Mouse (Mus musculus): ENCODE measurements around the gene Tnfrsf11a. TPM values are rescaled to one million over a fixed set of nuclear protein-coding genes. Genes with fewer than 3 reads are reported as not detected.
"Not testable (repeated sequence)": the region's sequence is repeated elsewhere in the genome, so short reads cannot be mapped to it uniquely, and the experiment has no call there.

The Tnfrsf11a gene
- polyA plus RNA-seq, 1 experiment from 2014 or later, result 0.38 TPM

- Histone ChIP-seq H3K4me2 (replicated peaks) (no peak overlapping the region), H3K36me3 (no peaks in the 10 kb centered on the region), H3K4me3 (no peak overlapping the region), H3K9ac (replicated peaks) (no peak overlapping the region), H3K4me1 (no peaks in the 10 kb centered on the region), H3K27ac (replicated peaks) (no peak overlapping the region), H3K27me3 (no peaks in the 10 kb centered on the region), H3K9me3 (no peaks in the 10 kb centered on the region)
- WGBS, result 93% methylated on average over 3 of the region's 3 CpGs
- no peak for ATAC-seq (replicated peaks)
Observed at GRCm38 (mm10) chr1:105790103-105790502, 9.6 kb downstream of the Tnfrsf11a start.

- Histone ChIP-seq H3K36me3 (no peaks in the 10 kb centered on the region), H3K27ac (replicated peaks) (no peak overlapping the region)
- no peak for ATAC-seq (replicated peaks)
Observed at GRCm38 (mm10) chr1:105794670-105795069, 14.2 kb downstream of the Tnfrsf11a start.

GRCm38 (mm10) chr1:105795705-105796104 lies 15.2 kb downstream of the Tnfrsf11a start:
- 89% methylated on average over 4 of the region's 4 CpGs for WGBS
- no peak overlapping the region for H3K27ac ChIP-seq (replicated peaks)
- no peak overlapping the region for H3K9ac ChIP-seq (replicated peaks)
- no peaks in the 10 kb centered on the region for H3K4me1 ChIP-seq
- H3K27me3 ChIP-seq, result no peaks in the 10 kb centered on the region
- H3K4me3 ChIP-seq, result no peak overlapping the region
- no peak overlapping the region for H3K4me2 ChIP-seq (replicated peaks)
- H3K36me3 ChIP-seq, result no peaks in the 10 kb centered on the region
- H3K9me3 ChIP-seq, result no peaks in the 10 kb centered on the region
- ATAC-seq (replicated peaks), result no peak

More at GRCm38 (mm10) chr1:105794670-105795069, 14.2 kb downstream of the Tnfrsf11a start:
- Histone ChIP-seq H3K9ac (replicated peaks) (no peak overlapping the region), H3K4me1 (no peaks in the 10 kb centered on the region), H3K27me3 (no peaks in the 10 kb centered on the region), H3K4me2 (replicated peaks) (no peak overlapping the region), H3K9me3 (no peaks in the 10 kb centered on the region), H3K4me3 (no peak overlapping the region)
- WGBS, result 88% methylated on average over 6 of the region's 6 CpGs

- 88% methylated on average over 6 of the region's 6 CpGs for WGBS
- H3K4me2 ChIP-seq (replicated peaks), result no peak overlapping the region
- no peaks in the 10 kb centered on the region for H3K9me3 ChIP-seq
- H3K9ac ChIP-seq (replicated peaks), result no peak overlapping the region
- no peaks in the 10 kb centered on the region for H3K36me3 ChIP-seq
- no peak for ATAC-seq (replicated peaks)
- no peaks in the 10 kb centered on the region for H3K27me3 ChIP-seq
- H3K4me1 ChIP-seq, result no peaks in the 10 kb centered on the region
- no peak overlapping the region for H3K4me3 ChIP-seq
- H3K27ac ChIP-seq (replicated peaks), result no peak overlapping the region
Observed at GRCm38 (mm10) chr1:105800570-105800969, 20.1 kb downstream of the Tnfrsf11a start.

GRCm38 (mm10) chr1:105801252-105801651 lies 20.7 kb downstream of the Tnfrsf11a start:
- Histone ChIP-seq H3K4me2 (replicated peaks) (no peak overlapping the region), H3K27me3 (no peaks in the 10 kb centered on the region), H3K9me3 (no peaks in the 10 kb centered on the region), H3K4me3 (no peak overlapping the region), H3K27ac (replicated peaks) (no peak overlapping the region), H3K4me1 (no peaks in the 10 kb centered on the region), H3K36me3 (no peaks in the 10 kb centered on the region), H3K9ac (replicated peaks) (no peak overlapping the region)
- no peak for ATAC-seq (replicated peaks)

GRCm38 (mm10) chr1:105802941-105803340 lies 22.4 kb downstream of the Tnfrsf11a start:
- Histone ChIP-seq H3K9me3 (no peaks in the 10 kb centered on the region), H3K4me2 (replicated peaks) (no peak overlapping the region), H3K9ac (replicated peaks) (no peak overlapping the region), H3K27me3 (no peaks in the 10 kb centered on the region), H3K4me3 (no peak overlapping the region), H3K36me3 (no peaks in the 10 kb centered on the region), H3K27ac (replicated peaks) (no peak overlapping the region), H3K4me1 (no peaks in the 10 kb centered on the region)
- WGBS, result 86% methylated on average over 6 of the region's 6 CpGs
- no peak for ATAC-seq (replicated peaks)

- Histone ChIP-seq H3K27ac (replicated peaks) (no peak overlapping the region), H3K36me3 (no peaks in the 10 kb centered on the region), H3K4me2 (replicated peaks) (no peak overlapping the region), H3K9ac (replicated peaks) (no peak overlapping the region), H3K4me3 (no peak overlapping the region), H3K9me3 (no peaks in the 10 kb centered on the region), H3K4me1 (no peaks in the 10 kb centered on the region), H3K27me3 (no peaks in the 10 kb centered on the region)
- ATAC-seq (replicated peaks), result no peak
- 91% methylated on average over 3 of the region's 3 CpGs for WGBS
Observed at GRCm38 (mm10) chr1:105804285-105804684, 23.8 kb downstream of the Tnfrsf11a start.

- Histone ChIP-seq H3K36me3 (no peaks in the 10 kb centered on the region), H3K4me1 (no peaks in the 10 kb centered on the region), H3K27ac (replicated peaks) (no peak overlapping the region), H3K9ac (replicated peaks) (no peak overlapping the region), H3K9me3 (no peaks in the 10 kb centered on the region), H3K4me3 (no peak overlapping the region), H3K4me2 (replicated peaks) (no peak overlapping the region), H3K27me3 (no peaks in the 10 kb centered on the region)
- 91% methylated on average over 4 of the region's 4 CpGs for WGBS
- ATAC-seq (replicated peaks), result no peak
Observed at GRCm38 (mm10) chr1:105805565-105805964, 25.0 kb downstream of the Tnfrsf11a start.

GRCm38 (mm10) chr1:105807028-105807722 lies 26.7 kb downstream of the Tnfrsf11a start:
- no peak overlapping the region for H3K4me3 ChIP-seq
- no peaks in the 10 kb centered on the region for H3K9me3 ChIP-seq
- H3K27me3 ChIP-seq, result no peaks in the 10 kb centered on the region
- no peak overlapping the region for H3K4me2 ChIP-seq (replicated peaks)
- no peaks in the 10 kb centered on the region for H3K4me1 ChIP-seq
- ATAC-seq (replicated peaks), result no peak
- no peak overlapping the region for H3K27ac ChIP-seq (replicated peaks)
- no peak overlapping the region for H3K9ac ChIP-seq (replicated peaks)
- 94% methylated on average over 10 of the region's 10 CpGs for WGBS
- H3K36me3 ChIP-seq, result no peaks in the 10 kb centered on the region

GRCm38 (mm10) chr1:105812027-105812426 lies 31.5 kb downstream of the Tnfrsf11a start:
- ATAC-seq (replicated peaks), result not testable (repeated sequence)

GRCm38 (mm10) chr1:105812960-105813708 lies 32.6 kb downstream of the Tnfrsf11a start:
- WGBS, result 76% methylated on average over 20 of the region's 20 CpGs
- Histone ChIP-seq H3K27ac (replicated peaks) (no peak overlapping the region), H3K9ac (replicated peaks) (no peak overlapping the region), H3K36me3 (no peaks in the 10 kb centered on the region), H3K27me3 (no peaks in the 10 kb centered on the region), H3K4me1 (no peaks in the 10 kb centered on the region; the same call in 1 of the 2 replicates), H3K9me3 (no peaks in the 10 kb centered on the region), H3K4me2 (replicated peaks) (no peak overlapping the region), H3K4me3 (no peak overlapping the region)
- ATAC-seq (replicated peaks), result no peak

More at GRCm38 (mm10) chr1:105812027-105812426, 31.5 kb downstream of the Tnfrsf11a start:
- H3K4me3 ChIP-seq; H3K4me1 ChIP-seq; H3K4me2 ChIP-seq (replicated peaks); H3K36me3 ChIP-seq; H3K27ac ChIP-seq (replicated peaks); H3K27me3 ChIP-seq; H3K9ac ChIP-seq (replicated peaks); H3K9me3 ChIP-seq: not testable (repeated sequence)

- H3K36me3 ChIP-seq, result no peaks in the 10 kb centered on the region
- no peak overlapping the region for H3K9ac ChIP-seq (replicated peaks)
- ATAC-seq (replicated peaks), result 0 out of 2 replicates have a peak, but pooled peaks have one; percentile 16
- no peaks in the 10 kb centered on the region; the same call in 1 of the 2 replicates for H3K4me1 ChIP-seq
- H3K27ac ChIP-seq (replicated peaks), result no peak overlapping the region
- H3K9me3 ChIP-seq, result no peaks in the 10 kb centered on the region
- H3K4me3 ChIP-seq, result no peak overlapping the region
- 80% methylated on average over 11 of the region's 11 CpGs for WGBS
- no peak overlapping the region for H3K4me2 ChIP-seq (replicated peaks)
- no peaks in the 10 kb centered on the region for H3K27me3 ChIP-seq
Observed at GRCm38 (mm10) chr1:105813709-105814061, 33.2 kb downstream of the Tnfrsf11a start.

Data from forebrain, embryonic 15.5 days (tissue).